Mouse (Mus musculus) telencephalon, adult 2 months (tissue): Measurements from ENCODE around the gene Ttyh1.

Experiments used
- DNase-seq: peaks from one replicate; pipeline ENCODE4 v3.0.0-alpha.2; 2011; ENCODE audit warnings: low read depth, low spot score

The Ttyh1 gene

DNA sequence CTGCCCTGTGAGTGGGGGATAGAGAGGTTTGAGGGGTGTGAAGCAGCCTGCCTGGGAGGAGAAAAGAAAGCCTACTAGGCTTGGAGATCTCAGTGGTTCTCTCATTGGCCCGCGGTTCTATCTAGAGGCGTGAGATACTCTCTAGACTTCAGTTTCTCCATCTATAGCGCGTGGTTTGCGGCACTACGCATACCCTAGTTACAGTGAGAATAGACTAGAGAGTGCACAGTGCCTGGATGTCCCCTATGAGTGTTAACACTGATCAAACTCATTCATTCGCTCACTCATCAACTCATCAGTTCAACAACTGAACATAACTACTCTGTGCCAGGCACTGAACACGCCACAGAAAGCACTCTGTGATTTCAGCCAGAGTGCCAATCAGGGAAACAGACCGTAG, 3.6 kb downstream of the Ttyh1 start:
- DNase-seq: no peak

GRCm38 (mm10) chr7:4123732-4124131, 4.5 kb downstream of the Ttyh1 start:
- peak; percentile 85 for DNase-seq

DNA sequence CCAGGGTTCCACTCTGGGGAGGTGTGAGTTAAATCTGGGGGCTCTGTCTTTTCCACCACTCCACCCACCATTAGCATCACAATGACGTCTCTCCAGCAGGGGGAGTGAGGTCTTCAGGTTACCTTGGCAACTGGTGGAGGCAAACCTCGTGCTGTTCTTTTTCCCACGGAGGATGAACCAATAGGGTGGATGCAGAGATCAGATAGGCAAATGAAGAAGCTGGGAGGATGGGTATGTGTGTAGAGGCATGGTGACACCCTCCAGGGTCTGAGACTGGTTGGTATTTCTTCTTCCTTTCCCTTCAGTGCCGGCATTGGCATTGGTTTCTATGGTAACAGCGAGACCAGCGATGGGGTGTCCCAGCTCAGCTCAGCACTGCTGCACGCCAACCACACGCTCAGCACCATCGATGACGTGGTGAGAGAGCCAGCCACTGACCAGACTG, 5.1 kb downstream of the Ttyh1 start:
- DNase-seq: peak; percentile 97

- DNase-seq: no peak
Measured at GRCm38 (mm10) chr7:4124856-4125255, 5.6 kb downstream of the Ttyh1 start.

GRCm38 (mm10) chr7:4125306-4125705, 6.1 kb downstream of the Ttyh1 start:
- DNase-seq: no peak

- no peak for DNase-seq
Measured at GRCm38 (mm10) chr7:4126992-4127785, 8.0 kb downstream of the Ttyh1 start.

- DNase-seq: no peak
Measured at GRCm38 (mm10) chr7:4127894-4128293, 8.7 kb downstream of the Ttyh1 start.

DNA sequence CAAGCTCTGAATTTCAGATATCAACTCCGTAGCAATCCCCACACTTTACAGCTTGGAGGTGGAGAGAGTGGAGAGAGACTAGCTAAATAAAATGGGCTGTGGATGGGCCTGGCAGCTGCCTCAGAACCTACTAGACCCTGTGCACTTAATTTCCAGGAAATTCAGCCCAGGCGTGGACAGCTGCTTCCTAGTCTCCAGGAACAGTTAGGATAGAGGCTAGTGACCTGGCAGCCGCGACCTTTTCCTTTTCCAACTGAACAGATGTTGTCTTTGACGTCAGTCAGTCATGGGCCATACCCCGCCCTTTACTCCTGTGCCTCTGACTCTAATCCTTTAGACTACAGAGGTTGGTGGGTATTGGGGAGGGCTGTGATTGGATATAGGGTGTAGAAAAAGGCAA, 9.7 kb downstream of the Ttyh1 start:
- DNase-seq: no peak

DNA sequence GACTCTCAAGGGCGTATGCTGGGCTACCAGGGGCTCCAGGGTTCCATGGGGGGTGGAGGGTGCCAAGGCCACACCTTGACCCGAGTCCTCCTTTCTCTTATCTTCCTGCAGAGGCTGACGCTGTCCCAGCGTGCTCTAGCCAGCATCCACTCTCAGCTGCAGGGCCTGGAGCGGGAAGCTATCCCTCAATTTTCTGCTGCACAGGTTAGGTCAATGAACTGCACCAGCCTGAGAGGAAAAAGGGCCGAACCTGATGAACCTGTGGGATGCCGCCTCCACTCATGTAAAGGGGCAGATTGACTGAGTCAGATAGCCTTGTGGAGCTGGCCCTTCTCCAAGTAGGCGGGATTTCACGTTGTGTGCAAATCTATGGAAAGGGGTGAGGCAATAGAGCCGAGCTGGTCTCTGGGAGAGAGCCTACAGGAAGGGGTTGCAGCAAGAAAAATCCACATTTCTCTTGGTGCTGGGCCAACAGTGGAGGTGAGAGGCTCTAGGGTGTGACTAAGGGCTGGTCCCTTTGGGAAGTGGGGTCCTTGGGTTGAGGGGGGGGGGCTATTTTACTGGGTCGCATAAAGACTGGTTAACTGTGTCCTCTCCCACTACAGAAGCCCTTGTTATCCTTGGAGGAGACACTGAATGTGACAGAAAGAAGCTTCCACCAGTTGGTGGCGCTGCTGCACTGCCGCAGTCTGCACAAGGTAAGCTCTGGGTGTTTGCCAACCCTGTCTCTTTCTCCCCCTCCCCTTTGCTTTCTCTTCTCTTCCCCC, 11.7 kb downstream of the Ttyh1 start:
- no peak for DNase-seq

DNA sequence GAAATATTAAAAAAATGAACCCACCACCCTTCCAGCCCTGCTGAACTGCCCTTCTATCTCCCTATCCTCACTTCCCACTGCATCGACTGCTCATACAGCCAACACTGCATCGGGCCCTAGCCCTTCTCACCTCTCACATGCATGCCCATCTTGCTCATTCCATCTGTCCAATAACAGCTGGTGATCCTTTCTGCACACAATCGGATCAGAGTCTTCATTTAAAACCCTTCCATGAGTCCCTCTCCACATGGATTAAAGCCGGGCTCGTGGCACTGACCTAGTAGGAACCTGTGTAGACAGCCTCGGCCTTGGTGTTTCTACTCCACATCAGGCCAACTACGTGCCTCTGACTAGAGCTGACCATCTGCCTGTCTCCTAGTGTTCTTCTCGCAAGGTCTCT, 12.8 kb downstream of the Ttyh1 start:
- no peak for DNase-seq

DNA sequence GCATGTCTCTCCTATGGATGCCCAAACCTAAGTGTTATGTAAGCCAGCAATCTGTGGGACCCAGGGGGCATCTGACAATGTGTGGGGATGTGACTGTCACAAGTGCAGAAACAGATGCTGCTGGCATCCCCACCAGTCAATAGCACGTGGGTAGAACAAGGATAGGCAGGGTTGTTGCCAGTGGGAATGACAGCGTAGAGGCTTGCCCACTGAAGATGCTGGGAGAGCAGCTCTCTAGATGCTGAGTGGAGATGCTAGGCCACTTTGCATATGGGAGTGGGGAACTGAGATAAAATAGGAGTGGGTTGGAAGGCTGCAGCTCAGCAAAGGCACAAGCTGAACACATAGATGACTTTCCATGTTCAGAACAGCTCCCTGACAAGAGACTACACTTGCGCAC, 13.4 kb downstream of the Ttyh1 start:
- no peak for DNase-seq

GRCm38 (mm10) chr7:4132998-4133397, 13.8 kb downstream of the Ttyh1 start:
- no peak for DNase-seq

GRCm38 (mm10) chr7:4134911-4135310, 15.7 kb downstream of the Ttyh1 start:
- no peak for DNase-seq

- DNase-seq: no peak
Measured at GRCm38 (mm10) chr7:4136404-4136770, 17.2 kb downstream of the Ttyh1 start.

DNA sequence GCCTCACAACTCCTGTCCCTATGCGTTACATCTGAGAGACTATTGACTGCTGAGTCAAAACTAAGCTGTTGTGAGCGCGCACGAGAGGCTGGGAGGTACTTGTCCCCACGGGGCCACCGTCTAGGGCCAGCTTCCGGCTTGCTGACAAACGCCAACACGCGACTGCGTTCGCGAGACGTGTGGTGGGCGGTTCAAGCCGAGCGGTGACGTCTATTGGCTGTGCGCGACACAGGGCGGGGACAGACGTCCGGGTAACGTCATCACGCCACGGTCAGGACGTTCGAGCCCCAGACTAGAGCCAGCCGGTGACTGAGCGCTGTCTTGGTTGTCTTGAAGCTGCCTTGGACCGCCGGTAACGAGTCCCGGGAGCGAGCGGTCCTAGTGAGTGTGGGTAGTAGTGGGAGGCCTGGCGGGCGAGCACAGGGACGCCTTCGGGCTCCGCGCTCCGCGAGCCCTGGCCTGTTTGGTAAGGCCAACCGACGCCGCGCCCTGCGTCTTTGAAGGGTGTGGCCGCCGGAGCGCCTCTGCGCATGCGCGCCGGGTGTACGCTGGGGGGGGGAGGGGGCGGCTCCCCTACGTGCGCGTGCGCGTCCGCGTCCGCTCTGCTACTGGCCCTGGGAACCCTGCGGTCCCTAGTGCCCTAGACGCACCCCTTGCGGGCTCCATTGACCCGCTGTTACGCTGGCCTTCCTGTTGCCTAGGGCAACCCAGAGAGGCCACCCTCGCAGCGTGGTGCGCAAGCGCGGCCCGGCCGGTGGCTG, 17.7 kb downstream of the Ttyh1 start, which contains the start of gene Leng8:
Leng8 (plus strand) TSS at position 269 of the 761 bp plus-strand sequence.
- peak; percentile 99 for DNase-seq

GRCm38 (mm10) chr7:4137746-4138145, 18.5 kb downstream of the Ttyh1 start:
- no peak for DNase-seq

DNA sequence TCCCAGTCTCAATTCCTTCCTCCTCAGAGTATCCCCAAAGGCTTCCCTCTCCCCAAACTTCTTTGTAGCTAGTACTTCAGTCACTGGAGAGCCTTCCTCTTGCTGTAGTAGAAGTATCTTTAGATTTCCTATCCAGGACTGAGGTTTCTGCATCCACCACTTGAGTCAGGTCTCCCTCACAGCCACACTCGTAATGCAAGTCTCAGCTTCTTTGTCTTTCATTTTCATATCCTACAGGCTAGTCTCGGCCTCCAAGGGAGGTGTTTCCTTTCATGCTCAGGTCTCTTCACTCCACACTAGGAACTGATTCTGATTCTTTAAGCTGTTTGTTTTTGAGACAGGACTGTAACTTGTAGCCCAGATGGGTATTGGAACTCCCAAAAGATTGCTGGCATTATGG, 19.0 kb downstream of the Ttyh1 start:
- DNase-seq: no peak

GRCm38 (mm10) chr7:4138671-4139070, 19.5 kb downstream of the Ttyh1 start:
- DNase-seq: no peak

- no peak for DNase-seq
Measured at GRCm38 (mm10) chr7:4139391-4139790, 20.2 kb downstream of the Ttyh1 start.

- no peak for DNase-seq
Measured at GRCm38 (mm10) chr7:4141648-4142325, 22.6 kb downstream of the Ttyh1 start.

DNA sequence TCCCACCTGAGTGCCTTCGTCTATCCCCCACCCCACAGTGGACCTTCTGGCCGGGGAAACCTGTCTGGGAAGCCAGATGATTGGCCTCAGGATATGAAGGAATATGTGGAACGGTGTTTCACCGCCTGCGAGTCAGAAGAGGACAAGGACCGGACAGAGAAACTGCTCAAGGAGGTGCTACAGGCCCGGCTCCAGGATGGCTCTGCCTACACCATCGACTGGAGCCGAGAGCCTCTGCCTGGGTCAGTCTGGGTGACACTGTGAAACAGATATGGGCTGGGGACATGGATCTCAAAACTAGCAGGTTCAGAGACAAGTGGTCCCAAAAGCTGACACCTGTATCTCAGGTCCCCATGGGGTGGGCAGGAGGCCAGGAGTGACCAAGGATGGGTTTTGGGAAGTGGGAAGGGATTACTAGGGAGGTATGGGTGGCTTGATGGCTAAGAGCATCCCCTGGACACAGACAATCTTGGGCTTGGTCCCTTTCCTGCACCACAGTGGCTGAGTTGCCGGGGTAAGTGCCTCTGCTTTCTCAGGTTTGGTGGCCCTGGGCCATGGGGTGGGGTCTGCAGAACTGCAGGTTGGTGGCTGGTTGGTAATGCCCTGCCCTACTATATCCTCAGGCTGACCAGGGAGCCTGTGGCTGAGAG, 23.7 kb downstream of the Ttyh1 start:
- no peak for DNase-seq
